Mouse (Mus musculus) right cerebral cortex, postnatal 4 days (tissue): ENCODE data around the gene Lingo2.
A peak's percentile ranks its signal among the peaks of the same experiment; 100 is the strongest.

Experiments used
- DNase-seq: peaks from one replicate; pipeline ENCODE4 v3.0.0-alpha.2; 2022

Gene Lingo2

DNA sequence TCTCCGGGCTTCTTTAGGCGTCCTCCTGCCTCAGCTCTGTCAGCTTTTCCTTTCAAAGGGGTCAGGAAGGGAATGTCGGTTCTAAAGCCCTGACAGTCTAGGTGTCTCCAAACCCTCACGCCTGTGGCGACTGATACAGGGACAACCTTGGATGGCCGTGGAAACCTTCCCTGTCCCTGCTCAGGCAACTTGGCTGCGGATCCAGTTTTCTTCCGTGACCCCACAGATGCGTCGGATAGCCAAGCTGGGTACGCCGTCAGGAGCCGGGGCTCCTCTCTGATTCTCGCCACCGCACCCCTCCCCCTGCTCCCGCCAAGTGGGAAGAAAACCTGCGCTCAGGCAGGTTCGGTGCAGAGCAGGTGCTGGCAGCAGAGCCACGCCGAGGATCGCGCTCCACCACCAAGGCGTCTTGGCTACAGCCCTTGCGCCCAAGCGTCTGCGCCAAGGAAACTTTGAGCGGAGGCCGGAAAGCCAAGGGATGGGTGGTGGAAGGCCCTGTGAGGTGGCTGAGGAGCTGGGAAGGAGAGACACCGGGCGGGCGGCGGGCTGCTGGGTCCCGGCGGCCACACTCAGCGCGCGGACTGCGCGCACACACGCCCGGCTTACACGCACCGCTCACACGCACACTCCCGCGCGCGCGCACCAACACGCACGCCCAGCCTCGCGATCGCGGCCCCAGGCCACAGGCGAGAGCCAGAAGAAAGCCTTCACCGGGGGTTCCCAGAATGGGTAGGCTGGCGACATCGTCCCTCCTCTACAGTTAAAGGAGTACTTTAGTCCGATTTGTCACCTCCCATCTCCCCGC is at the start of gene Lingo2:
TSS of gene Lingo2 (minus strand) at position 598 of the 805 bp plus-strand sequence.
- DNase-seq = peak; percentile 56

DNA sequence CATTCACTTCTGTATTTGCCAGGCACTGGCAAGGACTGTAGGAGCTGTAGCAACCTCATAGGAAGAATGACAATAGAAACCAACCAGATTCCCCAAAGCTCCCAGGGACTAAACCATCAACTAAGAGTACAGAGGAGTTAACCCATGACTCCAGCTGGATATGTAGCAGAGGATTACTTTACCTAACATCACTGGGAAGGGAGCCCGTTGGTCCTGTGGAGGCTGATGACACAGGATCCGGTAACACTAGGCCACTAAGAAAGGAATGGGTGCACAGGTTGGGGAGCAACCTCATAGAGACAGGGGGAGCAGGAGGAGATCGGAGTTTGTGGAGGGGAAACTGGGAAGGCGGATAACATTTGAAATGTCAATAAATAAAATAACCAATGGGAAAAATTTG is 21.8 kb upstream of the Lingo2 start:
- DNase-seq = no peak

DNA sequence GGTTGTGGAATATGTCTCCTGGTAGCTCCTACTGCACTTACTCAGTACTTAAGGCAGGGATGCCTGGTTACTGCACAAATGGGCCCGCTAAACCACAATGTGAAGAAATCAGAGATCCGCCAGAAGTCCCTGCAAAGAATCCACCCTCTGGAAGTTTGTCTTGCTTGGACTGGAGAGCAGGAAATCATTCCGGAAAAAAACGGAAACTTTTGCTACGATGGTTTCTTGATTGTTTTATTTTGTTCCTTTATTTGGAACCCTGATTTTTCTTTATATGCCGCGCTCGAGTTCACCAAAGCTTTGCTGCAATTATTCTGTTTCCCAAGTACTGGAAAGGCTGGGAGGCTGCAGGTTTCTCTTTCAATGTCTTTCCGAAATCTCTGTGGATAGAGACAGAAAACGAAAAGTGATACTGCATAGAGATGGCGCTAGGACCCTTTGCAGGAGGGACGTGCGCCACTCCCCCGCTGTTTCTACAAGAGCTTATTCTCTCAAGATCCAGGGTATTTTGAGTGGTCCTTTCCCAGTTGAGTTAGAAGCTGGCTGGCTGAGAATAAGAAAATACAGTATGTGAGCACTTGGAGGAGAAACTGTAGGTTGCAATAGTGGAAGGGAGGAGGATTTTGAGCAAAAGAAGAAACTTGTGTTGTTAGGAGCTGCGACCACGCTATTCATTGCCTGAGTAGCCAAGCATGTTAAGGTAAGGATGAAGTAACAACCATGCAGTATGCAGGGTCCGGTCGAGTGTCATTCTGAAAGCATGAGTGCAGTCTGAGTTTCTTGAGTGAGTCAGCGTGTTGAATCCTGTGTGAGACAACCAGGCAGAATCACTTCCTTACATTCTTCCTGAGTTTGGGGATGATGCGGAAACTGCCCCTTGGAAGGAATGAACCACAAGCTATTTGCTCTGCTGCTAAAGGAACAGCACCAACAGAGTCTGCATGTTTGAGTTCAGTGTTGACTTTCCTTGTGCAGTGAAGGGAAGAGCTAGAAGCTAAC is 1.2 kb upstream of the Lingo2 start:
- peak; percentile 29 for DNase-seq

- DNase-seq = no peak
These were observed 338 bp upstream of the Lingo2 start for GRCm38 (mm10) chr4:36951955-36952215.

DNA sequence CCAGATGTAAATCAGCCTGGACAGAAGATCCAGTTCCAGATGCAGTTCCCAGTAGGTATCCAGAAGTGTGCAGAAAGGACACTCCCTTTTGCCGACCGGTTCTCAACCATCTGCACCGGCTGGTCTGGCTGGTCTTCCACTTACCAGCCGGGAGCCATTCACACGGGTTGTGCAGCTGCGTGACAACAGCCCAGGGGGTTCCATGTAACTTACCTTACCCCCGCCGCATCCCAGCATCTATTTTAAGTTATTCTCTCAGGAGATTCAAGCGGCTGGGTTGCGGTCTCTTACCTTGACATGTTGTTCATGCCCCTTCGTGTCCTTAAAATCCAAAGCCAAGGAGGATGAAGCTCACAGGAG is 777 bp downstream of the Lingo2 start:
- peak; percentile 34 for DNase-seq

GRCm38 (mm10) chr4:36950021-36950751 is 1.4 kb downstream of the Lingo2 start:
- DNase-seq = peak; percentile 84

- no peak for DNase-seq
These were observed 60.7 kb downstream of the Lingo2 start for GRCm38 (mm10) chr4:36890810-36891209.

- DNase-seq = no peak
These were observed 61.2 kb downstream of the Lingo2 start for GRCm38 (mm10) chr4:36890365-36890764.

GRCm38 (mm10) chr4:36874781-36875180 is 76.8 kb downstream of the Lingo2 start:
- DNase-seq = no peak

- DNase-seq = no peak
These were observed 126.6 kb downstream of the Lingo2 start for GRCm38 (mm10) chr4:36824982-36825381.

- DNase-seq = no peak
These were observed 129.6 kb downstream of the Lingo2 start for GRCm38 (mm10) chr4:36821914-36822313.

DNA sequence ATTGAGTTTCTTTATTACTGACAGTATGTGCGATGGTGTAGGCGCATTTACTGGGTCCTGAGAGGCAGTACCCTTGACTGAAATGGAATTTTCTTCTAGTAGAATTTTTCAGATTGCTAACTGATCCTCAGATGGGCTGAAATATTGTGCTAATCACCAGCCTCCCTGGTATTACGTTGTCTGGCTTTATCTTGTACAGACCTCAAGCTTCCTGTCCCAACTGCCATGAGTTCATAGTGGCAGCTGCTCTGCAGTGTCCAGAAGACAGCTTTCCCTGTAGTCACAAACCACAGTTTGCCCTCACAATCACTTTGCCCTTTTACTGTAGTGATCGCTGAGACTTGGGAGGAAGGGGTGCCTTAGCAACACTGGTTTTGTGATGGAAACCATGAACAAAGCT is 176.5 kb downstream of the Lingo2 start:
- DNase-seq = no peak

DNA sequence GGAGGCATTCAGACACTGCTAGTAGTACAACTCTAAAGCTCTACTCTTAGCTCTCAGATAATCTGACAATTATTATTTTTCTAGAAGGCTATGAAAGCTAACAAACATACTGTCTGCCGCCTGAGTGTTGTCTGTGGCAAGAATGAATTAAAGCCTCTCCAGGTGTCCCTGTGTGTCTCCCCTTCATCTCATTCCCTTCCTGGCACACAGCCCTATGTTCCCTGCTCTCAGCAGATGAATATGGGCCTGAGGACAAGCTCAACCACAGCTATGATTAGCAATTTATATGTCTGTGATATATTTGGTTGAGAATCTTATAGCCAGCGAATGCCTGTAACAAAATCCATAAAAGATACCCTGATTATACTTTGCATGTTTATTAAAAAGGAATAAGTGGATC is 220.9 kb downstream of the Lingo2 start:
- DNase-seq = no peak

DNA sequence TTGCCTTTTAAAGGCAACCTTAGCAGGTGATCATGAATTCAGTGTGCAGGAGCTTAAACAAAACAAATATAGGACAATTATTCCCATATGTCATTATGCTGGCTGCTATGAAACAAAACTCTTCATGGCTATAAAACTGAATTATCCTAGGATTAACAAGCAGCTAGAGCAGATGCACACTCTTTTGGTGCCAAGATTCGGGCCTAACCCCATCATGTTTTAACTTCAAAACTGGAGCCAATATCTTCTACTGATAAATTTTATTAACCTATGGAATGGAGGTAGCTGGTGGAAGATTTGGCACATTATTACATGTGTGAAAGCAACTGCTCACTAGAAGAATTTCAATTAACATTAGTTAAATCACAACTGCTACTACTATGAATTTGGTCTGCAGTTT is 235.1 kb downstream of the Lingo2 start:
- DNase-seq = no peak

DNA sequence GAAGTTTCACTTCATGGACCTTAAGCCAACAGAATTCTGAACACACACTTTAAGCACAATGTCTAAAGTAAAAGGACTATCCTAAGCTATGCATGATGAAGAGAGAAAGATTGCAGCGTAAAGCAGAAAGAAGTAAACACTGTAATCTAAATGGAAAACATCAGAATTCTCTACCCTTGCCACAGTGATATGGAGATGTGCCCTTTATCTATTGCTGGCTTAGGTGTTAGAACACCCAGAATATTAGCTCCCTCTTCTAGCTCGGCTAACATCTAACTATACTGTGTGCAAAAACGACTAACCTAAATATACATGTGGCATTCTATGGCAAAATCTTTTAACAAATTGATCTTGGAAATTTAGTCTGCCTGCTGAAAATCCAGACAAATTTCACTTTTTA is 252.7 kb downstream of the Lingo2 start:
- DNase-seq = no peak

- DNase-seq = no peak
These were observed 254.7 kb downstream of the Lingo2 start for GRCm38 (mm10) chr4:36696810-36697209.

GRCm38 (mm10) chr4:36659920-36660319 is 291.6 kb downstream of the Lingo2 start:
- DNase-seq = no peak

DNA sequence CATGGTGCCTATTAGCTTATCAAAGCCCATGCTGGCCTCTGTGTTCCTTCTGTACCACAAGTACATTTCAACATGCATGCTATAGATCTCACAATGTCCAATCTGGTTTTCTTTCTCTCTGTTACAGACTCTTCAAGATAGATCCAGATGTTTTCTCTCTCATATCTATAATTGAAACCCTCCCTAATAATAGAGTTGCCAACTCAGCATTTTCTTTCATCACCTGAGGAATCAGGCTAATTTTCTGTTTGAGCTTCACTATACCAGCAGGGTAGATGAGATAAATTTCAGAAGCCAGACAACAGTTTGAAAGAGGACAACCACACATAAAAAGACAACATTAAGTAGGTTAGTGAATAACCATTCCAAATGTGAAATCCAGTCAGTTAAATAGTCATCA is 303.8 kb downstream of the Lingo2 start:
- DNase-seq = no peak

GRCm38 (mm10) chr4:36635666-36636065 is 315.9 kb downstream of the Lingo2 start:
- no peak for DNase-seq

- DNase-seq = no peak
These were observed 374.7 kb downstream of the Lingo2 start for GRCm38 (mm10) chr4:36576801-36577200.

DNA sequence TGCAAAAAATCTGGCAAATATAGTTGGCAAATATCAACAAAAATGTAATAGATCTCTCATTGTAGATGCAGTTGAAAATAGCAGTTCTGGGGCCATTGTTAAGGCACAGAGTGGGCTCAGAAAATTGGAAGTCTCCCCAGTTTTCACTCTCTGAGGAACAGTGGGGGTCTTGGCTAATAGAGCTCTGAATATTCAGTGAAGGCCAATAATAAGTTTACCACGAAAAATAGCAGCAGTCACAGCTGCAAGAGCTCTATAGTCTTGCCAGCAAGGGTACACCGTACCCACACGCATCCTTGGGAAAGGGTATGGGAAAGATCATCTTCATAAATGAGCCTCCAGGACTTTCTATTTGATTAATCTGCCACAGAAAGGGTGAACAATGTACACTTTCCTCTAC is 375.3 kb downstream of the Lingo2 start:
- no peak for DNase-seq

DNA sequence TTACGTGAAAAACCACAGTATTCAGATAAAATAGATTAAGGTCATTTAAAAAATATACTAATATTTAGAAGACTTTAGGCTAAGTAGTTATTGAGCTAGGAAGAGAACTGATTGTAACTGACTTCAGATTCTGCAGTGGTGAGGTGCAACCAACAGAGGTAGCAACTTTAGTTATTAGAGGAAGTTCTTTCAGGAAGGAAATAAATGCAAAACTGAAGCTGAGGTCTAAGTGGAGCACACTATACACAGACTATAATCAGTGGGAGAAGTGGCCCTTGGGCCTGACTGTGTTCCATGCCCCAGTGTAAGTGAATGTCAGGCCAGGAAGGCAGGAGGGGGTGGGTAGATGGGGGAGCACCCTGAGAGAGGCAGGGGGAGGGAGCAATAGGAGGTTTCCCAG is 385.0 kb downstream of the Lingo2 start:
- DNase-seq = no peak

- DNase-seq = no peak
These were observed 390.6 kb downstream of the Lingo2 start for GRCm38 (mm10) chr4:36560997-36561396.
